Mouse (Mus musculus) kidney, postnatal 0 days (tissue): ENCODE data around the gene Mast4. TPM values are rescaled to one million over a fixed set of nuclear protein-coding genes. Genes with fewer than 3 reads are reported as not detected.

Source experiments
- ATAC-seq: fragments of 200-750 bp; cut with Nextera tagmentation; replicated peaks from 2 replicates; pipeline ENCODE4 v1.8.0; 2017; ENCODE audit warnings: low read depth, moderate number of reproducible peaks, moderate TSS enrichment, moderate library complexity; ENCODE audit not compliant: low FRiP score
- DNase-seq: peaks from one replicate; pipeline ENCODE4 v3.0.0-alpha.2; 2016; ENCODE audit warnings: low spot score
- H3K27ac ChIP-seq: fragments of 300-500 bp; sonication (generic); 2 replicates; pipeline ENCODE4 v1.5.1; 2014; ENCODE audit warnings: mild to moderate bottlenecking
- H3K27me3 ChIP-seq: fragments of 300-500 bp; sonication (generic); 2 replicates; pipeline ENCODE4 v1.6.1; 2014; ENCODE audit warnings: low read length, mixed read lengths; ENCODE audit not compliant: insufficient read depth
- H3K36me3 ChIP-seq: fragments of 300-500 bp; sonication (generic); 2 replicates; pipeline ENCODE4 v1.6.1; 2014; ENCODE audit warnings: low read length, mixed read lengths; ENCODE audit not compliant: insufficient read depth
- H3K4me1 ChIP-seq: fragments of 300-500 bp; sonication (generic); replicated peaks from 2 replicates; pipeline ENCODE4 v1.6.1; 2014; ENCODE audit warnings: antibody characterized with exemption, low read length, mixed read lengths; ENCODE audit not compliant: insufficient read depth
- H3K4me2 ChIP-seq: fragments of 300-500 bp; sonication (generic); 2 replicates; pipeline ENCODE4 v1.6.1; 2014; ENCODE audit warnings: mild to moderate bottlenecking, low read length, moderate library complexity, mixed read lengths
- H3K4me3 ChIP-seq: fragments of 300-500 bp; sonication (generic); replicated peaks from 2 replicates; pipeline ENCODE4 v1.5.1; 2014; ENCODE audit warnings: low read depth, low read length
- H3K9ac ChIP-seq: fragments of 300-500 bp; sonication (generic); 2 replicates; pipeline ENCODE4 v1.6.1; 2014; ENCODE audit warnings: low read depth, low read length
- H3K9me3 ChIP-seq: fragments of 300-500 bp; sonication (generic); replicated peaks from 2 replicates; pipeline ENCODE4 v1.6.1; 2016; ENCODE audit warnings: low read length, inconsistent platforms, mixed read lengths
- CTCF ChIP-seq: IDR thresholded peaks from 2 replicates; pipeline ENCODE4 v1.5.1; 2016; ENCODE audit warnings: antibody characterized with exemption, low read depth, mild to moderate bottlenecking, moderate library complexity
- WGBS: fragments of 180-500 bp; shearing (Covaris S2); extraction: QIAGEN DNeasy Blood & Tissue Kit; methylation state at CpG from one replicate; pipeline ENCODE4 v1.1.7; 2014; 5-methylcytosine and 5-hydroxymethylcytosine counted together
- polyA plus RNA-seq: library from polyadenylated mRNA; unstranded; fragments of >200 nt; fragmentation: Nextera tagmentation; extraction: Ambion mirVana; gene quantifications from 2 replicates; pipeline ENCODE4 v1.2.1, GENCODE M21; 2015

The Mast4 gene
- polyA plus RNA-seq, 1 experiment from 2014 or later: 10.6 TPM

DNA sequence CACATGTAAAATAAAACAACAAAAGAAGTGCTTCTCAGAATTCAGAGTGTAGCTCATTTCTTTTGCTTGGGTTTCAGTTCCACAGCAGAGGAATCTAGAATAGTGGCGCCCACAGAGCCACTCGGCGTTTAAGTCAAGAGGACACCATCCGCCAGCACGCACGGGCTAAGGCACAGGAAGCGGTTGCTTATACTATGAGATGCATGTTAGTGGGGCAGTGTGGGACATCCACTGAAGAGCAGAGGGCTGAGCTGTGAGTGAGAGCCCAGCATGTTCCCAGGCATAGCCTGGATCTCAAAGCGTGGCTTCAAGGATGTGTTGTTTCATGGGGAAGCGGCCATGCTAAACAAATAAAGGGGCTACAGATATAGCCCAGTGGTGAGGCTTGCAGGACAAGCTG, 214.6 kb downstream of the Mast4 start:
- WGBS: 87% methylated on average over 9 of the region's 9 CpGs
- H3K4me2 ChIP-seq: no peak overlapping the region
- no peaks in the 10 kb centered on the region for H3K9me3 ChIP-seq
- H3K4me1 ChIP-seq: no peaks in the 10 kb centered on the region
- ATAC-seq (no peak), DNase-seq (no peak)
- no peak overlapping the region for H3K4me3 ChIP-seq
- no peak for TF ChIP-seq CTCF
- no peak overlapping the region for H3K27ac ChIP-seq
- no peaks in the 10 kb centered on the region for H3K27me3 ChIP-seq
- H3K36me3 ChIP-seq: no peaks in the 10 kb centered on the region
- no peak overlapping the region for H3K9ac ChIP-seq

DNA sequence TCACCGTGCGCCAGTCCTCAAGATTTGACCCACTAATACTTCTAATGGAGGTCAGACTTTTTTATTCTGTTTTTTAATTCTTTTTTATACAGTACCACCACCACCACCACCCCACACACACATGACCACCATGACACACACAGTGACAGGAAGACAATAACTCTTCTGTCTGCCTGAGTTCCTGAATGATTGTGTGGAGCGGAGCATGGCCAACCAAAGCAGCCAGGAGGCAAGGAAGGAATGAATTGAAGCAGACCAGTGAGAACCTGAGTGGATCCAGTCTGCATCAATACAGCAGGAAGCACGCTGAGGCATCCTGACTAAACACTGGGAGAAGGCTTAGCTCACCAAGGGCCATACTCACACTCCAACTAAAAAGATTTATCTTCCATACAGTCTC, 219.2 kb downstream of the Mast4 start:
- Histone ChIP-seq H3K4me2 (no peak overlapping the region), H3K4me1 (peaks cover 11% of the 10 kb centered on the region; the same call in 1 of the 2 replicates), H3K27ac (no peak overlapping the region), H3K9ac (no peak overlapping the region), H3K9me3 (no peaks in the 10 kb centered on the region), H3K4me3 (no peak overlapping the region), H3K36me3 (no peaks in the 10 kb centered on the region), H3K27me3 (no peaks in the 10 kb centered on the region)
- WGBS: 82% methylated on average over 4 of the region's 4 CpGs
- no peak for DNase-seq
- ATAC-seq: no peak
- no peak for TF ChIP-seq CTCF

DNA sequence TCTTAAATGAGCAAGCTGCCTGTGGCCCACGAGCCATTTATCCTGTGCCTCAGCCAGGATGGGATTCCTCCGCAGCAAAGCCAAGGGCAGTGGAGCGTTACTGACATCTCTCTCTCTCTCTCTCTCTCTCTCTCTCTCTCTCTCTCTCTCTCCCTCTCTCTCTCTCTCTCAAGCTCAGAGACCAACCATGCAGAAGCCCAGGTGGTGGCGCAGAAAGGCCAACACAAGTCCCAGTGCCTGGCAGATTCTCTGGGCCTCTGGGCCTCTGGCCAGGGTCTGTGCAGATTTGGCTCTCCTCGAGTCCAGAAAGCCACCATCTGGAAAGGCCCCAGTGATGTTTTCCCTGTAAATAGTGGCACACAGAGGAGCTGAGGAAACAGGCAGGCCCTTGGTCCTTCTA, 220.0 kb downstream of the Mast4 start:
- Histone ChIP-seq H3K4me1 (peaks cover 11% of the 10 kb centered on the region; the same call in 1 of the 2 replicates), H3K9me3 (no peaks in the 10 kb centered on the region), H3K27ac (no peak overlapping the region), H3K4me3 (no peak overlapping the region), H3K9ac (no peak overlapping the region), H3K4me2 (no peak overlapping the region), H3K36me3 (no peaks in the 10 kb centered on the region), H3K27me3 (no peaks in the 10 kb centered on the region)
- ATAC-seq: 0 out of 2 replicates have a peak, but pooled peaks have one; percentile 17
- TF ChIP-seq CTCF: no peak
- 38% methylated on average over 5 of the region's 5 CpGs for WGBS
- no peak for DNase-seq

DNA sequence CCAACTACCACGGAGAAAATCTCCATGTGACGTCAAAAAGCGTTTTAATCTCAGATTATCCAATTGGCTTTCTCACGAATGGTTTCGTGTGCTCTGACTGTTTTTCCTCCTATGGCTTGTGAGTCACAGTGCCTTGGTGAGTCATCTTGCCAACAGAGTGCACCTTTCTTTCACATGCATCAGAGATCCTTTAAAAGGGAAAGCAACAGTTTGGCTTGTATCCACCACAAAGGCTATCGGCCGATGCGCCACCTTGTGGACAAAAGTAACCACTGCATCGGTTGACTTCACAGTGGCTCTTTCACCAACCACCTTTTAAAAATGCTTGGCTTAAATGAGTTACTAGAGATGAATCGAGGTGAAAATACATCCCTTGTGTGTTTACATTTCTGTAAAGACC, 224.4 kb downstream of the Mast4 start:
- no peak overlapping the region for H3K9ac ChIP-seq
- H3K27me3 ChIP-seq: no peaks in the 10 kb centered on the region
- H3K36me3 ChIP-seq: no peaks in the 10 kb centered on the region
- no peak overlapping the region for H3K4me3 ChIP-seq
- no peak overlapping the region for H3K27ac ChIP-seq
- no peak overlapping the region for H3K4me2 ChIP-seq
- H3K4me1 ChIP-seq: peaks cover 11% of the 10 kb centered on the region; the same call in 1 of the 2 replicates
- no peaks in the 10 kb centered on the region for H3K9me3 ChIP-seq
- 24% methylated on average over 10 of the region's 10 CpGs for WGBS
- TF ChIP-seq CTCF: peak; percentile 98
- DNase-seq (peak; percentile 86), ATAC-seq (peak; percentile 75)

DNA sequence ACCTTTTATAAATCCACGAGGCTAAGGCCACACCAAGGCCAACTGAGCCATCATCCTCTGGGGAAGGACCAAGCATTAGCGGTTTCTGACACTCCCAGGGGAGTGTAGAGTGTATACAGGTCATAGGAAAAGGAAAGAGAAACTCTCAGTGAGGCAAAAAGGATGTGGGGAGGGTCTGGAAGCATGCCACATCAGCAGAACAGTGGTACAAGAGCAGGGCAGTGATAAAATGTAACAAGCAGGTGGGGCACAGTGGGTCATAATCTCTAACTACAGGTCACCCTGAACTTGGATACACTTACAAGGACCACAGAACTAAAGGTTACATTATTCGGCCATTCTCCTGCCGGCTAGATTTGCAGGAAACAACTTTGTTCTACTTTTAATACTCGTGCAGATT, 226.9 kb downstream of the Mast4 start:
- no peak overlapping the region for H3K4me3 ChIP-seq
- no peaks in the 10 kb centered on the region for H3K9me3 ChIP-seq
- peaks cover 5% of the 10 kb centered on the region; the same call in 1 of the 2 replicates for H3K4me1 ChIP-seq
- no peak for TF ChIP-seq CTCF
- no peaks in the 10 kb centered on the region for H3K36me3 ChIP-seq
- WGBS: 81% methylated on average over 5 of the region's 5 CpGs
- ATAC-seq (no peak), DNase-seq (no peak)
- no peak overlapping the region for H3K9ac ChIP-seq
- no peak overlapping the region for H3K4me2 ChIP-seq
- no peaks in the 10 kb centered on the region for H3K27me3 ChIP-seq
- no peak overlapping the region for H3K27ac ChIP-seq

DNA sequence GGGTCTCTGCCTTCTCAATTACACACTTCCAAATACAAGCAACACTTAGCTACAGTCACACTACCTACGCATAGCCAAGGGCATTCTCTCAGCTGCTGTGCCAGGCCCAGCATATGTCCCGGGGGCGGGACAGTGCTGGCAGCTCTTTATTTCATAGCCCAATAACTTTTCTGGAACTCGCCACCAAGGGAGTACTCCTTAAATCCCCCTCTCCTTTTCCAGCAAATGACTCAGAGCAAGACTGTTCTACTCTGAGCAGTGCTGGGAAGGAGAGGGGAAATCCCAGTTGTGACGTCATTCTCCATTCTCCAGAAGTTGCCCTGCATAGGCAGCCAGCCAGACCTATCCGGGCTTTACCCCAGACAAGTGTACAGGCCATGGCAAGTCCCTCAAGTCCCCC, 231.7 kb downstream of the Mast4 start:
- H3K9ac ChIP-seq: no peak overlapping the region
- H3K36me3 ChIP-seq: no peaks in the 10 kb centered on the region
- 59% methylated on average over 6 of the region's 6 CpGs for WGBS
- H3K4me2 ChIP-seq: no peak overlapping the region
- H3K9me3 ChIP-seq: no peaks in the 10 kb centered on the region
- no peak overlapping the region for H3K27ac ChIP-seq
- DNase-seq (no peak), ATAC-seq (0 out of 2 replicates have a peak, but pooled peaks have one; percentile 40)
- no peaks in the 10 kb centered on the region for H3K4me1 ChIP-seq
- no peak overlapping the region for H3K4me3 ChIP-seq
- TF ChIP-seq CTCF: no peak
- H3K27me3 ChIP-seq: no peaks in the 10 kb centered on the region
